In the genomic region with DNA sequence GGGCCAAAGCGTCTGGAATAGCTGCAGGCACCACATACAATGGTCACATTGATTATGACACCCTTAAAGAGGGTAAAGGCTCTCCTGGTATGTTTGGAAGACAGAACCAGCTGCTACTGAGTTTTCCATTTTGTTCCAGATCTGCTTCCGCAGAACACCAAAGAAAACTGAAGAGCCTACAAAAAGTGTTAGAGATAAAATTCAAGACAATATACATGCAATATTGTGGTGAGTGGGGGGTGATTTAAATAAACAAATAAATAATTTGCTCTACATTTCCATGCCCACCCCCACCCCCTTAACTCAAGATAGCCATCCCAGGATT, we compare ENCODE assay signal across 26 mouse cellular contexts. TPM values are rescaled to one million over a fixed set of nuclear protein-coding genes. Genes with fewer than 3 reads are reported as not detected.
DNase-seq lines count a peak whose midpoint lies in the region; ATAC-seq and TF ChIP-seq lines count a peak whose summit lies in the region.
"Had no signal": no experiment of that assay in that cellular context is flagged by ENCODE, and none has a peak within 500 bp of the region (broad histone marks: within the 10 kb centered on the region; RNA-seq: fewer than 3 reads in every experiment).

No protein-coding gene starts in this region.

- no peak for TF ChIP-seq EP300 in stomach, postnatal 0 days (optimal IDR thresholded peaks at IDR 0.05)

- H3K9ac ChIP-seq in intestine, embryonic 14.5 days (ENCODE audit: low read length): 0 out of 2 replicates have a peak overlapping the region, but pooled peaks have one; percentile 23
- no peak overlapping the region for H3K9ac ChIP-seq in intestine, postnatal 0 days (ENCODE audit: low read depth, low read length)
- no peak overlapping the region for H3K9ac ChIP-seq in stomach, embryonic 14.5 days (replicated peaks; ENCODE audit: low read depth, low read length)
- no peak overlapping the region for H3K9ac ChIP-seq in stomach, postnatal 0 days (ENCODE audit: low read length)
- H3K9ac ChIP-seq: embryonic facial prominence, embryonic 13.5 days; heart, embryonic 13.5 days; limb, embryonic 13.5 days; liver, embryonic 13.5 days; lung, embryonic 15.5 days had no signal

- DNase-seq in intestine, embryonic 14.5 days (ENCODE audit: low spot score): no peak
- DNase-seq in stomach, postnatal 0 days (ENCODE audit: low spot score): no peak
- no peak for DNase-seq in limb, embryonic 10.5 days (ENCODE audit: low spot score)
- no peak for DNase-seq in adrenal gland, postnatal 4 days (ENCODE audit: low spot score in 2 of 2)
- no peak for DNase-seq in frontal cortex, postnatal 25 days (ENCODE audit: low spot score in 2 of 2)
- DNase-seq in heart, adult 18-20 months: no peak
- DNase-seq: adrenal gland, adult 8-10 months; cerebellum, adult 11 months; gastrocnemius, adult 2 months; kidney, adult 11 months; liver, embryonic 13.5 days had no signal

- H3K27ac ChIP-seq in intestine, embryonic 14.5 days (ENCODE audit: low read depth): peak overlapping the region; percentile 47; the same call in 1 of the 2 replicates
- H3K27ac ChIP-seq in intestine, postnatal 0 days (ENCODE audit: low read depth, low read length): no peak overlapping the region
- no peak overlapping the region for H3K27ac ChIP-seq in stomach, embryonic 14.5 days (ENCODE audit: low read length)
- H3K27ac ChIP-seq in stomach, postnatal 0 days (replicated peaks): no peak overlapping the region
- no peak overlapping the region for H3K27ac ChIP-seq in limb, embryonic 10.5 days
- H3K27ac ChIP-seq: embryonic facial prominence, embryonic 13.5 days; gastrocnemius, adult 2 months; heart, embryonic 13.5 days; limb, embryonic 13.5 days; liver, embryonic 13.5 days; lung, embryonic 15.5 days; macrophage; midbrain, embryonic 10.5 days had no signal

- WGBS in intestine, embryonic 14.5 days: 24% methylated on average over 2 of the region's 2 CpGs
- WGBS in intestine, postnatal 0 days: 45% methylated on average over 2 of the region's 2 CpGs
- 17% methylated on average over 2 of the region's 2 CpGs for WGBS in stomach, embryonic 14.5 days
- WGBS in stomach, postnatal 0 days: 17% methylated on average over 2 of the region's 2 CpGs
- WGBS in limb, embryonic 10.5 days: 6% methylated on average over 2 of the region's 2 CpGs

- H3K4me1 ChIP-seq in intestine, embryonic 14.5 days (replicated peaks; ENCODE audit: control insufficient read depth, insufficient read depth, low read length): 0 out of 2 replicates have a peak, but pooled peaks cover 3% of the 10 kb centered on the region
- no peaks in the 10 kb centered on the region for H3K4me1 ChIP-seq in intestine, postnatal 0 days (replicated peaks; ENCODE audit: control insufficient read depth, insufficient read depth, low read length)
- no peaks in the 10 kb centered on the region for H3K4me1 ChIP-seq in stomach, embryonic 14.5 days (ENCODE audit: control insufficient read depth, insufficient read depth, low read length)
- H3K4me1 ChIP-seq in stomach, postnatal 0 days (replicated peaks; ENCODE audit: control insufficient read depth, insufficient read depth): no peaks in the 10 kb centered on the region
- H3K4me1 ChIP-seq in limb, embryonic 10.5 days: peaks cover 75% of the 10 kb centered on the region
- H3K4me1 ChIP-seq: liver, embryonic 13.5 days had no signal

- H3K9me3 ChIP-seq in intestine, embryonic 14.5 days (ENCODE audit: control insufficient read depth, low read length): no peaks in the 10 kb centered on the region
- no peaks in the 10 kb centered on the region for H3K9me3 ChIP-seq in intestine, postnatal 0 days (ENCODE audit: control insufficient read depth)
- no peaks in the 10 kb centered on the region for H3K9me3 ChIP-seq in stomach, embryonic 14.5 days (ENCODE audit: control insufficient read depth, low read depth, low read length)
- H3K9me3 ChIP-seq in stomach, postnatal 0 days (ENCODE audit: control insufficient read depth, low read length): no peaks in the 10 kb centered on the region
- H3K9me3 ChIP-seq in limb, embryonic 10.5 days (replicated peaks): no peaks in the 10 kb centered on the region
- H3K9me3 ChIP-seq: embryonic facial prominence, embryonic 13.5 days; heart, embryonic 13.5 days; limb, embryonic 13.5 days; liver, embryonic 13.5 days; lung, embryonic 15.5 days; midbrain, embryonic 10.5 days had no signal

- peaks cover 88% of the 10 kb centered on the region for H3K27me3 ChIP-seq in intestine, embryonic 14.5 days (replicated peaks; ENCODE audit: control insufficient read depth, insufficient read depth, low read length)
- peaks cover 85% of the 10 kb centered on the region for H3K27me3 ChIP-seq in intestine, postnatal 0 days (replicated peaks; ENCODE audit: control insufficient read depth, insufficient read depth, low read length)
- H3K27me3 ChIP-seq in stomach, embryonic 14.5 days (ENCODE audit: control insufficient read depth, insufficient read depth, low read length): peaks cover 74% of the 10 kb centered on the region
- H3K27me3 ChIP-seq in stomach, postnatal 0 days (ENCODE audit: control insufficient read depth, insufficient read depth, low read length): peaks cover 34% of the 10 kb centered on the region
- H3K27me3 ChIP-seq in limb, embryonic 10.5 days (ENCODE audit: low read depth, poor library complexity, severe bottlenecking): peaks cover 100% of the 10 kb centered on the region

- H3K36me3 ChIP-seq in intestine, embryonic 14.5 days (ENCODE audit: control insufficient read depth, insufficient read depth, low read length): no peaks in the 10 kb centered on the region
- no peaks in the 10 kb centered on the region; the same call in 1 of the 2 replicates for H3K36me3 ChIP-seq in intestine, postnatal 0 days (ENCODE audit: control insufficient read depth, insufficient read depth)
- no peaks in the 10 kb centered on the region for H3K36me3 ChIP-seq in stomach, embryonic 14.5 days (ENCODE audit: control insufficient read depth, insufficient read depth, low read length)
- H3K36me3 ChIP-seq in stomach, postnatal 0 days (ENCODE audit: control insufficient read depth, insufficient read depth, low read length): no peaks in the 10 kb centered on the region
- 0 out of 2 replicates have a peak, but pooled peaks cover 3% of the 10 kb centered on the region for H3K36me3 ChIP-seq in limb, embryonic 10.5 days
- H3K36me3 ChIP-seq: embryonic facial prominence, embryonic 13.5 days; heart, embryonic 13.5 days; limb, embryonic 13.5 days; liver, embryonic 13.5 days; lung, embryonic 15.5 days; midbrain, embryonic 10.5 days had no signal

- TF ChIP-seq CTCF in intestine, postnatal 0 days (IDR thresholded peaks at IDR 0.05; ENCODE audit: low read depth): no peak
- TF ChIP-seq CTCF in stomach, postnatal 0 days (IDR thresholded peaks at IDR 0.05; ENCODE audit: low read depth): no peak

- peak overlapping the region; percentile 47; the same call in 1 of the 2 replicates for H3K4me2 ChIP-seq in intestine, embryonic 14.5 days (ENCODE audit: low read length)
- H3K4me2 ChIP-seq in intestine, postnatal 0 days (replicated peaks; ENCODE audit: low read depth): no peak overlapping the region
- H3K4me2 ChIP-seq in stomach, embryonic 14.5 days (replicated peaks; ENCODE audit: low read depth, low read length): no peak overlapping the region
- no peak overlapping the region for H3K4me2 ChIP-seq in stomach, postnatal 0 days (replicated peaks; ENCODE audit: low read depth)
- H3K4me2 ChIP-seq: liver, embryonic 13.5 days; lung, embryonic 15.5 days had no signal

- no peak overlapping the region for H3K4me3 ChIP-seq in intestine, embryonic 14.5 days (ENCODE audit: low read depth, low read length)
- H3K4me3 ChIP-seq in intestine, postnatal 0 days (ENCODE audit: low read depth, low read length): no peak overlapping the region
- 0 out of 2 replicates have a peak overlapping the region, but pooled peaks have one; percentile 5 for H3K4me3 ChIP-seq in stomach, embryonic 14.5 days (ENCODE audit: low read depth, low read length)
- no peak overlapping the region for H3K4me3 ChIP-seq in stomach, postnatal 0 days (ENCODE audit: low read depth, low read length)
- H3K4me3 ChIP-seq in limb, embryonic 10.5 days: peak overlapping the region; percentile 2; the same call in 1 of the 2 replicates
- H3K4me3 ChIP-seq: embryonic facial prominence, embryonic 13.5 days; liver, embryonic 13.5 days; lung, embryonic 15.5 days; midbrain, embryonic 10.5 days had no signal

- ATAC-seq in intestine, embryonic 14.5 days (replicated peaks; ENCODE audit: low FRiP score, low TSS enrichment, low read depth): no peak
- no peak for ATAC-seq in intestine, postnatal 0 days
- ATAC-seq in stomach, embryonic 14.5 days (ENCODE audit: insufficient number of reproducible peaks, insufficient read depth, low FRiP score, low read depth): no peak
- ATAC-seq in stomach, postnatal 0 days (ENCODE audit: low FRiP score, low TSS enrichment): no peak
- ATAC-seq: forebrain, embryonic 16.5 days had no signal

RNA-seq across cellular contexts. Expression of gene Gm28230, which starts 12.9 kb away (rescaled TPM):
- 0.38 and 0.66 TPM in 2 replicates for polyA plus RNA-seq in intestine, embryonic 14.5 days (2014; fragmentation: Nextera tagmentation; extraction: Ambion mirVana)
- 0.17 TPM in 1 of 2 replicates, not detected in the other for polyA plus RNA-seq in intestine, postnatal 0 days (2015; fragmentation: Nextera tagmentation; extraction: Ambion mirVana)
- 0.10 TPM in 1 of 2 replicates, not detected in the other for polyA plus RNA-seq in stomach, embryonic 14.5 days (2014; fragmentation: Nextera tagmentation; extraction: Ambion mirVana)
- polyA plus RNA-seq in stomach, postnatal 0 days (2015; fragmentation: Nextera tagmentation; extraction: Ambion mirVana): not detected in 2 replicates
- 0.70 and 0.79 TPM in 2 replicates for polyA plus RNA-seq in limb, embryonic 10.5 days (2016; fragmentation: Nextera tagmentation; extraction: Ambion mirVana)
- 1 to 10 TPM; 1.4 to 3.7 TPM for total RNA-seq in adrenal gland, postnatal 4 days (2021)
- not detected for total RNA-seq in heart, adult 18-20 months (2021)
- total RNA-seq: granulocyte monocyte progenitor cell, adult 5-6 weeks; heart, postnatal 25 days; layer of hippocampus, postnatal 25 days; left cerebral cortex, postnatal 10 days; monocyte, adult 5-6 weeks had no signal
- polyA plus RNA-seq: forebrain, embryonic 16.5 days; liver, embryonic 13.5 days; macrophage; midbrain, embryonic 10.5 days had no signal

RNA-seq across cellular contexts. Expression of gene Hoxd1, which starts 23.3 kb away (rescaled TPM):
- polyA plus RNA-seq in intestine, embryonic 14.5 days (2014; fragmentation: Nextera tagmentation; extraction: Ambion mirVana): 0.62 TPM in 1 of 2 replicates, not detected in the other
- not detected in 2 replicates for polyA plus RNA-seq in intestine, postnatal 0 days (2015; fragmentation: Nextera tagmentation; extraction: Ambion mirVana)
- 0.13 TPM in 1 of 2 replicates, not detected in the other for polyA plus RNA-seq in stomach, embryonic 14.5 days (2014; fragmentation: Nextera tagmentation; extraction: Ambion mirVana)
- polyA plus RNA-seq in stomach, postnatal 0 days (2015; fragmentation: Nextera tagmentation; extraction: Ambion mirVana): not detected in 2 replicates
- polyA plus RNA-seq in limb, embryonic 10.5 days (2016; fragmentation: Nextera tagmentation; extraction: Ambion mirVana): 0.68 and 1.2 TPM in 2 replicates
- under 1 TPM in 1 of 2 experiments, not detected in 1; 0.50 TPM for total RNA-seq in adrenal gland, postnatal 4 days (2021)
- total RNA-seq in heart, adult 18-20 months (2021): not detected
- total RNA-seq: adrenal gland, adult 8-10 months; gastrocnemius, adult 2 months; granulocyte monocyte progenitor cell, adult 5-6 weeks; heart, postnatal 25 days; monocyte, adult 5-6 weeks had no signal
- polyA plus RNA-seq: forebrain, embryonic 16.5 days; heart, embryonic 13.5 days; liver, embryonic 13.5 days; lung, embryonic 15.5 days; macrophage; midbrain, embryonic 10.5 days; stomach, embryonic 16.5 days had no signal

RNA-seq across cellular contexts. Expression of gene Hoxd4, which starts 27.7 kb away (rescaled TPM):
- polyA plus RNA-seq in intestine, embryonic 14.5 days (2014; fragmentation: Nextera tagmentation; extraction: Ambion mirVana): 1.6 and 2.9 TPM in 2 replicates
- polyA plus RNA-seq in intestine, postnatal 0 days (2015; fragmentation: Nextera tagmentation; extraction: Ambion mirVana): 0.20 and 0.51 TPM in 2 replicates
- polyA plus RNA-seq in stomach, embryonic 14.5 days (2014; fragmentation: Nextera tagmentation; extraction: Ambion mirVana): 0.81 and 0.87 TPM in 2 replicates
- 0.08 and 0.19 TPM in 2 replicates for polyA plus RNA-seq in stomach, postnatal 0 days (2015; fragmentation: Nextera tagmentation; extraction: Ambion mirVana)
- 1.2 and 2.3 TPM in 2 replicates for polyA plus RNA-seq in limb, embryonic 10.5 days (2016; fragmentation: Nextera tagmentation; extraction: Ambion mirVana)
- total RNA-seq in adrenal gland, postnatal 4 days (2021): 10 to 100 TPM; 21.5 to 29.5 TPM
- total RNA-seq in heart, adult 18-20 months (2021): under 1 TPM; 0.25 to 0.26 TPM
- total RNA-seq: granulocyte monocyte progenitor cell, adult 5-6 weeks; layer of hippocampus, postnatal 25 days; left cerebral cortex, postnatal 10 days; monocyte, adult 5-6 weeks had no signal
- polyA plus RNA-seq: embryonic facial prominence, embryonic 13.5 days; forebrain, embryonic 16.5 days; heart, embryonic 13.5 days; liver, embryonic 13.5 days; macrophage; midbrain, embryonic 10.5 days had no signal

RNA-seq across cellular contexts. Expression of gene Hoxd3, which starts 27.7 kb away (rescaled TPM):
- polyA plus RNA-seq in intestine, embryonic 14.5 days (2014; fragmentation: Nextera tagmentation; extraction: Ambion mirVana): 27.6 and 27.8 TPM in 2 replicates
- 3.2 and 3.3 TPM in 2 replicates for polyA plus RNA-seq in intestine, postnatal 0 days (2015; fragmentation: Nextera tagmentation; extraction: Ambion mirVana)
- 14.5 and 16.2 TPM in 2 replicates for polyA plus RNA-seq in stomach, embryonic 14.5 days (2014; fragmentation: Nextera tagmentation; extraction: Ambion mirVana)
- 1.3 and 1.5 TPM in 2 replicates for polyA plus RNA-seq in stomach, postnatal 0 days (2015; fragmentation: Nextera tagmentation; extraction: Ambion mirVana)
- polyA plus RNA-seq in limb, embryonic 10.5 days (2016; fragmentation: Nextera tagmentation; extraction: Ambion mirVana): 1.4 and 3.0 TPM in 2 replicates
- total RNA-seq in adrenal gland, postnatal 4 days (2021): 1 to 10 TPM in 1 of 2 experiments, under 1 TPM in 1; 0.82 to 2.5 TPM
- not detected for total RNA-seq in heart, adult 18-20 months (2021)
- total RNA-seq: gastrocnemius, adult 2 months; granulocyte monocyte progenitor cell, adult 5-6 weeks; heart, postnatal 25 days; layer of hippocampus, postnatal 25 days; left cerebral cortex, postnatal 10 days; monocyte, adult 5-6 weeks had no signal
- polyA plus RNA-seq: forebrain, embryonic 16.5 days; macrophage had no signal

RNA-seq across cellular contexts. Expression of gene Hoxd8, which starts 35.0 kb away (rescaled TPM):
- 6.1 and 8.4 TPM in 2 replicates for polyA plus RNA-seq in intestine, embryonic 14.5 days (2014; fragmentation: Nextera tagmentation; extraction: Ambion mirVana)
- polyA plus RNA-seq in intestine, postnatal 0 days (2015; fragmentation: Nextera tagmentation; extraction: Ambion mirVana): 2.2 and 2.7 TPM in 2 replicates
- polyA plus RNA-seq in stomach, embryonic 14.5 days (2014; fragmentation: Nextera tagmentation; extraction: Ambion mirVana): 2.6 and 2.9 TPM in 2 replicates
- polyA plus RNA-seq in stomach, postnatal 0 days (2015; fragmentation: Nextera tagmentation; extraction: Ambion mirVana): 1.3 TPM in 2 replicates
- polyA plus RNA-seq in limb, embryonic 10.5 days (2016; fragmentation: Nextera tagmentation; extraction: Ambion mirVana): 11.6 and 17.4 TPM in 2 replicates
- 10 to 100 TPM; 43.9 to 55.4 TPM for total RNA-seq in adrenal gland, postnatal 4 days (2021)
- total RNA-seq in heart, adult 18-20 months (2021): 1 to 10 TPM in 1 of 2 experiments, under 1 TPM in 1; 0.65 to 2.3 TPM
- total RNA-seq: granulocyte monocyte progenitor cell, adult 5-6 weeks; layer of hippocampus, postnatal 25 days; left cerebral cortex, postnatal 10 days; monocyte, adult 5-6 weeks had no signal
- polyA plus RNA-seq: forebrain, embryonic 16.5 days; macrophage; midbrain, embryonic 10.5 days had no signal

Comparison
In these comparisons a context has a peak if more than half of its experiments do, and no peak if none do; other contexts are left out.
1. H3K4me3 ChIP-seq: peak in stomach, embryonic 14.5 days (single experiment) and limb, embryonic 10.5 days (single experiment); none in intestine, embryonic 14.5 days (single experiment), intestine, postnatal 0 days (single experiment) and stomach, postnatal 0 days (single experiment).